Mouse (Mus musculus) heart, postnatal 0 days (tissue): Measurements from ENCODE around the gene Mgam. TPM values are rescaled to one million over a fixed set of nuclear protein-coding genes. Genes with fewer than 3 reads are reported as not detected.
"Not testable (repeated sequence)": the region's sequence is repeated elsewhere in the genome, so short reads cannot be mapped to it uniquely, and the experiment has no call there.

Source experiments
- ATAC-seq: fragments of 200-750 bp; cut with Nextera tagmentation; 2 replicates; pipeline ENCODE4 v1.8.0; 2017; ENCODE audit warnings: low read depth, moderate number of reproducible peaks, moderate library complexity; ENCODE audit not compliant: insufficient read depth
- DNase-seq: peaks from one replicate; pipeline ENCODE4 v3.0.0-alpha.2; 2016; ENCODE audit warnings: low spot score
- H3K27ac ChIP-seq: fragments of 300-500 bp; sonication (generic); 2 replicates; pipeline ENCODE4 v1.5.1; 2014; ENCODE audit warnings: low read depth, mild to moderate bottlenecking
- H3K27me3 ChIP-seq: fragments of 300-500 bp; sonication (generic); 2 replicates; pipeline ENCODE4 v1.6.1; 2014; ENCODE audit warnings: low read length, mixed read lengths; ENCODE audit not compliant: control insufficient read depth, insufficient read depth
- H3K36me3 ChIP-seq: fragments of 300-500 bp; sonication (generic); replicated peaks from 2 replicates; pipeline ENCODE4 v1.6.1; 2014; ENCODE audit warnings: low read length, mixed read lengths; ENCODE audit not compliant: control insufficient read depth, insufficient read depth
- H3K4me1 ChIP-seq: fragments of 300-500 bp; sonication (generic); 2 replicates; pipeline ENCODE4 v1.6.1; 2014; ENCODE audit warnings: antibody characterized with exemption; ENCODE audit not compliant: control insufficient read depth, insufficient read depth
- H3K4me2 ChIP-seq: fragments of 300-500 bp; sonication (generic); 2 replicates; pipeline ENCODE4 v1.6.1; 2014; ENCODE audit warnings: low read depth, mild to moderate bottlenecking, low read length, moderate library complexity
- H3K4me3 ChIP-seq: fragments of 300-500 bp; sonication (generic); 2 replicates; pipeline ENCODE4 v1.5.1; 2014; ENCODE audit warnings: low read depth, low read length
- H3K9ac ChIP-seq: fragments of 300-500 bp; sonication (generic); replicated peaks from 2 replicates; pipeline ENCODE4 v1.6.1; 2014; ENCODE audit warnings: low read depth, low read length, mixed read lengths
- H3K9me3 ChIP-seq: fragments of 300-500 bp; sonication (generic); replicated peaks from 2 replicates; pipeline ENCODE4 v1.6.1; 2016; ENCODE audit warnings: low read length; ENCODE audit not compliant: control insufficient read depth
- CTCF ChIP-seq: IDR thresholded peaks from 2 replicates; pipeline ENCODE4 v1.5.1; 2016; ENCODE audit warnings: antibody characterized with exemption, control low read depth, low read depth
- EP300 ChIP-seq: IDR thresholded peaks from 2 replicates; pipeline ENCODE4 v1.6.1; 2016; ENCODE audit warnings: antibody characterized with exemption, low read depth
- WGBS: fragments of 180-500 bp; shearing (Covaris S2); extraction: QIAGEN DNeasy Blood & Tissue Kit; methylation state at CpG from one replicate; pipeline ENCODE4 v1.1.7; 2014; 5-methylcytosine and 5-hydroxymethylcytosine counted together
- polyA plus RNA-seq: library from polyadenylated mRNA; unstranded; fragments of >200 nt; fragmentation: Nextera tagmentation; extraction: Ambion mirVana; gene quantifications from 2 replicates; pipeline ENCODE4 v1.2.1, GENCODE M21; 2015
- total RNA-seq: library from RNA; depleted of rRNA; stranded (reverse); fragments of >200 nt; gene quantifications from 2 replicates; pipeline ENCODE4 v1.2.3, GENCODE M21; 2014; ENCODE audit warnings: low replicate concordance; rRNA removed

Gene Mgam
- total RNA-seq (0.08 TPM in 1 of 2 replicates, not detected in the other), polyA plus RNA-seq (0.01 and 0.03 TPM in 2 replicates)

GRCm38 (mm10) chr6:40628406-40629000, at the start of gene Mgam:
Gene Mgam, plus strand, starts transcription at chr6:40628831.
- H3K9me3 ChIP-seq, result no peaks in the 10 kb centered on the region

GRCm38 (mm10) chr6:40584336-40584735, 44.3 kb upstream of the Mgam start:
- TF ChIP-seq CTCF, result no peak
- TF ChIP-seq EP300, result no peak
- H3K9ac ChIP-seq, result no peak overlapping the region
- DNase-seq, result no peak
- no peak overlapping the region for H3K27ac ChIP-seq
- no peaks in the 10 kb centered on the region for H3K9me3 ChIP-seq
- 76% methylated on average over 6 of the region's 6 CpGs for WGBS
- ATAC-seq, result no peak
- no peaks in the 10 kb centered on the region for H3K27me3 ChIP-seq
- H3K4me3 ChIP-seq, result no peak overlapping the region
- H3K4me1 ChIP-seq, result no peaks in the 10 kb centered on the region
- no peak overlapping the region for H3K4me2 ChIP-seq
- no peaks in the 10 kb centered on the region for H3K36me3 ChIP-seq

More at GRCm38 (mm10) chr6:40628406-40629000, at the start of gene Mgam:
- Histone ChIP-seq H3K4me3 (no peak within 1 kb of the TSS), H3K4me1 (no peaks in the 10 kb centered on the region), H3K27ac (no peak within 1 kb of the TSS), H3K27me3 (no peaks in the 10 kb centered on the region), H3K4me2 (no peak within 1 kb of the TSS), H3K36me3 (no peaks in the 10 kb centered on the region), H3K9ac (no peak within 1 kb of the TSS)
- TF ChIP-seq CTCF (no peak), EP300 (no peak)
- 69% methylated on average over 8 of the region's 8 CpGs for WGBS
- DNase-seq, result no peak
- ATAC-seq, result no peak

GRCm38 (mm10) chr6:40585645-40586044, 43.0 kb upstream of the Mgam start, which contains the start of gene Clec5a:
Gene Clec5a, minus strand, starts transcription at chr6:40585821.
- Histone ChIP-seq H3K4me2 (no peak within 1 kb of the TSS), H3K9ac (no peak within 1 kb of the TSS), H3K4me3 (no peak within 1 kb of the TSS), H3K27ac (no peak within 1 kb of the TSS), H3K27me3 (no peaks in the 10 kb centered on the region), H3K36me3 (no peaks in the 10 kb centered on the region), H3K4me1 (no peaks in the 10 kb centered on the region), H3K9me3 (no peaks in the 10 kb centered on the region)
- 50% methylated on average over 5 of the region's 5 CpGs for WGBS
- ATAC-seq (no peak), DNase-seq (no peak)
- TF ChIP-seq EP300 (no peak), CTCF (no peak)

GRCm38 (mm10) chr6:40588346-40588745, 40.3 kb upstream of the Mgam start:
- no peak for TF ChIP-seq CTCF
- no peak for TF ChIP-seq EP300
- no peak overlapping the region for H3K4me2 ChIP-seq
- H3K27me3 ChIP-seq, result no peaks in the 10 kb centered on the region
- no peak overlapping the region for H3K9ac ChIP-seq
- no peak for DNase-seq
- H3K9me3 ChIP-seq, result no peaks in the 10 kb centered on the region
- ATAC-seq, result no peak
- H3K4me3 ChIP-seq, result no peak overlapping the region
- no peaks in the 10 kb centered on the region for H3K4me1 ChIP-seq
- 72% methylated on average over 2 of the region's 2 CpGs for WGBS
- no peaks in the 10 kb centered on the region for H3K36me3 ChIP-seq
- H3K27ac ChIP-seq, result no peak overlapping the region

- ATAC-seq, result no peak
- H3K9me3 ChIP-seq, result no peaks in the 10 kb centered on the region
- TF ChIP-seq CTCF (no peak), EP300 (no peak)
- H3K36me3 ChIP-seq, result no peaks in the 10 kb centered on the region
- no peak overlapping the region for H3K4me3 ChIP-seq
- no peaks in the 10 kb centered on the region for H3K4me1 ChIP-seq
- no peak overlapping the region for H3K27ac ChIP-seq
- no peak overlapping the region for H3K4me2 ChIP-seq
- WGBS, result 60% methylated on average over 3 of the region's 3 CpGs
- H3K9ac ChIP-seq, result no peak overlapping the region
- DNase-seq, result no peak
- H3K27me3 ChIP-seq, result no peaks in the 10 kb centered on the region
Observed at GRCm38 (mm10) chr6:40594804-40595550, 33.7 kb upstream of the Mgam start.

- ATAC-seq, DNase-seq, H3K9me3 ChIP-seq, H3K4me2 ChIP-seq, H3K4me3 ChIP-seq, H3K27ac ChIP-seq, H3K4me1 ChIP-seq, H3K36me3 ChIP-seq, H3K27me3 ChIP-seq, H3K9ac ChIP-seq: not testable (repeated sequence)
- WGBS, result 32% methylated on average over 4 of the region's 4 CpGs
Observed at GRCm38 (mm10) chr6:40598546-40598945, 30.1 kb upstream of the Mgam start.
